Mouse (Mus musculus) R1 (cell line): ENCODE measurements around the gene Proser3.

Experiments used
- DNase-seq: peaks from one replicate; pipeline ENCODE4 v3.0.0-alpha.2; 2018; ENCODE audit warnings: low read depth, low spot score

Proser3 gene

DNA sequence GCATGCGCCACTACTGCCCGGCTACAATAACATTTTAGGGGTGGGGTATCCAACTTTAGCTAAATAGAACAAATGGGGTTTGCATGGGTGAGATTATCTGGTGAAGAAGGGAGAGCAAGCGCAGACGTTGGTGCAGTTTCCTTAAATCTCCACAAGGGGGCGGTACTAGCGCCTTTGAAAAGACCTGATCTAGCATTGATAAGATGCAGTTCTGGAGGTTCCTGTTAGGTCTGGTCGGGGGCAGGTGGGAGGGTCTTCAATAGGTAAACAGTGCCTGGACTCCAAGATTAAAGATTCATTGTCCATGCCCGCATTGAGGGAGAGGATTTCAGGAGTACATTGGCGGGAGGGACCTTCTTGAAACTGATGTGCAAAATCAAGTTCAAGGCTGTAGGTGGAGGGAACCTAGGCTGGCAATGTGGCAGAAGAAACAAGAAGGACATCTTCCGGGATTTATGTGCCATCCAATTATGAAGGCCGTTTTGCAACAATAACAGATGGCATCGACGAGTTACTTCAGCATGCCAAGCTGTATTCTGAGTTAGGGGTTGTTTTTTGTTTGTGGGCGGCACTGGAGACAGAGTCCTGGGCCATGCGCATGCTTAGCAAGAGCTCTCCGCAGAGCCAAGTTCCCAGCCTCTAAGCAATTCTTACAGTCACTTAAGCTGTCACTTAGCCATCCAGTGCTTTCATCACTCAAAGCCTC lies 61.7 kb downstream of the Proser3 start:
- DNase-seq: peak; percentile 85
